Mouse (Mus musculus) limb, embryonic 13.5 days (tissue): ENCODE measurements around the gene Dbp. TPM values are rescaled to one million over a fixed set of nuclear protein-coding genes. Genes with fewer than 3 reads are reported as not detected.

Experiments
- ATAC-seq: fragments of 200-750 bp; cut with Nextera tagmentation; 2 replicates; pipeline ENCODE4 v1.8.0; 2017; ENCODE audit warnings: low read depth, moderate number of reproducible peaks, moderate TSS enrichment; ENCODE audit not compliant: low FRiP score
- H3K27ac ChIP-seq: fragments of 300-500 bp; sonication (generic); 2 replicates; pipeline ENCODE4 v1.5.1; 2015; ENCODE audit warnings: inconsistent platforms, mild to moderate bottlenecking, moderate library complexity
- H3K27me3 ChIP-seq: fragments of 300-500 bp; sonication (generic); 2 replicates; pipeline ENCODE4 v1.6.1; 2015; ENCODE audit warnings: mild to moderate bottlenecking, inconsistent platforms
- H3K36me3 ChIP-seq: fragments of 300-500 bp; sonication (generic); 2 replicates; pipeline ENCODE4 v1.6.1; 2015; ENCODE audit warnings: inconsistent platforms, mild to moderate bottlenecking, moderate library complexity
- H3K4me1 ChIP-seq: fragments of 300-500 bp; sonication (generic); 2 replicates; pipeline ENCODE4 v1.6.1; 2015; ENCODE audit warnings: inconsistent platforms
- H3K4me2 ChIP-seq: fragments of 300-500 bp; sonication (generic); replicated peaks from 2 replicates; pipeline ENCODE4 v1.6.1; 2015; ENCODE audit warnings: inconsistent platforms, mild to moderate bottlenecking, moderate library complexity
- H3K4me3 ChIP-seq: fragments of 300-500 bp; sonication (generic); 2 replicates; pipeline ENCODE4 v1.5.1; 2015; ENCODE audit warnings: moderate library complexity, mild to moderate bottlenecking, inconsistent platforms
- H3K9ac ChIP-seq: fragments of 300-500 bp; sonication (generic); 2 replicates; pipeline ENCODE4 v1.6.1; 2015; ENCODE audit warnings: mild to moderate bottlenecking, inconsistent platforms
- H3K9me3 ChIP-seq: fragments of 300-500 bp; sonication (generic); 2 replicates; pipeline ENCODE4 v1.6.1; 2016; ENCODE audit warnings: inconsistent platforms
- WGBS: fragments of 180-500 bp; shearing (Covaris S2); methylation state at CpG from one replicate; pipeline ENCODE4 v1.1.7; 2015; 5-methylcytosine and 5-hydroxymethylcytosine counted together
- polyA plus RNA-seq: library from polyadenylated mRNA; unstranded; fragments of >200 nt; fragmentation: Nextera tagmentation; extraction: Ambion mirVana; gene quantifications from 2 replicates; pipeline ENCODE4 v1.2.1, GENCODE M21; 2015

The Dbp gene
- polyA plus RNA-seq, 1 experiment from 2014 or later, result 4.5 TPM

- Histone ChIP-seq H3K36me3 (peaks cover 46% of the 10 kb centered on the region), H3K27ac (peak within 1 kb of the TSS; percentile 52; the same call in 1 of the 2 replicates), H3K9ac (peak within 1 kb of the TSS; percentile 78), H3K4me3 (peak within 1 kb of the TSS; percentile 94), H3K9me3 (no peaks in the 10 kb centered on the region), H3K27me3 (no peaks in the 10 kb centered on the region), H3K4me1 (peaks cover 44% of the 10 kb centered on the region), H3K4me2 (peak within 1 kb of the TSS; percentile 94)
- 7% methylated on average over 34 of the region's 34 CpGs for WGBS
- ATAC-seq, result peak; percentile 92
Measured at GRCm38 (mm10) chr7:45715090-45715708, 10.3 kb downstream of the Dbp start, which contains the start of gene Rpl18. Gene Rpl18 (plus strand): TSS chr7:45715457.

- peak overlapping the region; percentile 94 for H3K4me3 ChIP-seq
Measured at GRCm38 (mm10) chr7:45715741-45716459, 11.0 kb downstream of the Dbp start.

GRCm38 (mm10) chr7:45716460-45716857 is 11.6 kb downstream of the Dbp start:
- Histone ChIP-seq H3K9me3 (no peaks in the 10 kb centered on the region), H3K27ac (no peak overlapping the region), H3K27me3 (no peaks in the 10 kb centered on the region), H3K9ac (peak overlapping the region; percentile 84; the same call in 1 of the 2 replicates), H3K4me2 (peak overlapping the region; percentile 94), H3K4me3 (peak overlapping the region; percentile 94), H3K36me3 (peaks cover 46% of the 10 kb centered on the region), H3K4me1 (peaks cover 52% of the 10 kb centered on the region)
- ATAC-seq, result no peak
- 89% methylated on average over 3 of the region's 3 CpGs for WGBS

More at GRCm38 (mm10) chr7:45715741-45716459, 11.0 kb downstream of the Dbp start:
- Histone ChIP-seq H3K4me2 (peak overlapping the region; percentile 94), H3K9ac (peak overlapping the region; percentile 19; the same call in 1 of the 2 replicates), H3K4me1 (peaks cover 49% of the 10 kb centered on the region), H3K36me3 (peaks cover 46% of the 10 kb centered on the region), H3K9me3 (no peaks in the 10 kb centered on the region), H3K27ac (peak overlapping the region; percentile 52; the same call in 1 of the 2 replicates), H3K27me3 (no peaks in the 10 kb centered on the region)
- ATAC-seq, result no peak
- WGBS, result 82% methylated on average over 19 of the region's 19 CpGs

- Histone ChIP-seq H3K4me1 (peaks cover 52% of the 10 kb centered on the region), H3K4me3 (peak overlapping the region; percentile 94), H3K4me2 (peak overlapping the region; percentile 94), H3K27ac (peak overlapping the region; percentile 83), H3K9me3 (no peaks in the 10 kb centered on the region), H3K36me3 (peaks cover 46% of the 10 kb centered on the region), H3K27me3 (no peaks in the 10 kb centered on the region), H3K9ac (peak overlapping the region; percentile 84)
- peak; percentile 42; the same call in 1 of the 2 replicates for ATAC-seq
- 11% methylated on average over 31 of the region's 31 CpGs for WGBS
Measured at GRCm38 (mm10) chr7:45716952-45717917, 12.3 kb downstream of the Dbp start.

GRCm38 (mm10) chr7:45717918-45718297 is 13.0 kb downstream of the Dbp start, which contains the start of gene Sphk2:
Gene Sphk2 (minus strand): TSS chr7:45718002.
- no peaks in the 10 kb centered on the region for H3K9me3 ChIP-seq
- H3K4me2 ChIP-seq, result peak within 1 kb of the TSS; percentile 94
- under 1% methylated on average over 41 of the region's 41 CpGs for whole genome bisulfite sequencing
- peak within 1 kb of the TSS; percentile 93 for H3K27ac ChIP-seq
- ATAC-seq, result peak; percentile 75
- no peaks in the 10 kb centered on the region for H3K27me3 ChIP-seq
- H3K36me3 ChIP-seq, result peaks cover 46% of the 10 kb centered on the region
- peak within 1 kb of the TSS; percentile 99 for H3K9ac ChIP-seq
- peaks cover 52% of the 10 kb centered on the region for H3K4me1 ChIP-seq
- H3K4me3 ChIP-seq, result peak within 1 kb of the TSS; percentile 94

- no peak for ATAC-seq
- peak overlapping the region; percentile 93 for H3K27ac ChIP-seq
- peaks cover 52% of the 10 kb centered on the region for H3K4me1 ChIP-seq
- H3K36me3 ChIP-seq, result peaks cover 46% of the 10 kb centered on the region
- H3K9me3 ChIP-seq, result no peaks in the 10 kb centered on the region
- H3K4me3 ChIP-seq, result peak overlapping the region; percentile 94
- peak overlapping the region; percentile 99 for H3K9ac ChIP-seq
- under 1% methylated on average over 20 of the region's 20 CpGs for WGBS
- no peaks in the 10 kb centered on the region for H3K27me3 ChIP-seq
- peak overlapping the region; percentile 87 for H3K4me2 ChIP-seq
Measured at GRCm38 (mm10) chr7:45718331-45718730, 13.4 kb downstream of the Dbp start.

GRCm38 (mm10) chr7:45719180-45719579 is 14.3 kb downstream of the Dbp start:
- no peak for ATAC-seq
- H3K4me2 ChIP-seq, result peak overlapping the region; percentile 87
- peaks cover 52% of the 10 kb centered on the region for H3K36me3 ChIP-seq
- no peaks in the 10 kb centered on the region for H3K27me3 ChIP-seq
- peak overlapping the region; percentile 94 for H3K4me3 ChIP-seq
- H3K4me1 ChIP-seq, result peaks cover 49% of the 10 kb centered on the region
- H3K9me3 ChIP-seq, result no peaks in the 10 kb centered on the region
- H3K27ac ChIP-seq, result no peak overlapping the region
- 77% methylated on average over 10 of the region's 10 CpGs for WGBS
- peak overlapping the region; percentile 99 for H3K9ac ChIP-seq

GRCm38 (mm10) chr7:45719738-45720412 is 15.0 kb downstream of the Dbp start:
- 88% methylated on average over 16 of the region's 16 CpGs for WGBS
- peak overlapping the region; percentile 99; the same call in 1 of the 2 replicates for H3K9ac ChIP-seq

GRCm38 (mm10) chr7:45720413-45721233 is 15.7 kb downstream of the Dbp start, which contains the start of gene Fam83e:
Gene Fam83e (plus strand): TSS chr7:45721212.
- 80% methylated on average over 14 of the region's 14 CpGs for WGBS
- Histone ChIP-seq H3K9ac (peak within 1 kb of the TSS; percentile 99; the same call in 1 of the 2 replicates), H3K27me3 (no peaks in the 10 kb centered on the region), H3K4me2 (peak within 1 kb of the TSS; percentile 87; the same call in 1 of the 2 replicates), H3K9me3 (no peaks in the 10 kb centered on the region), H3K4me3 (no peak within 1 kb of the TSS), H3K4me1 (peaks cover 40% of the 10 kb centered on the region), H3K27ac (no peak within 1 kb of the TSS; the same call in 1 of the 2 replicates), H3K36me3 (peaks cover 66% of the 10 kb centered on the region)
- no peak for ATAC-seq

More at GRCm38 (mm10) chr7:45719738-45720412, 15.0 kb downstream of the Dbp start:
- Histone ChIP-seq H3K4me1 (peaks cover 43% of the 10 kb centered on the region), H3K4me2 (peak overlapping the region; percentile 87), H3K27me3 (no peaks in the 10 kb centered on the region), H3K27ac (no peak overlapping the region), H3K36me3 (peaks cover 59% of the 10 kb centered on the region), H3K4me3 (peak overlapping the region; percentile 94; the same call in 1 of the 2 replicates), H3K9me3 (no peaks in the 10 kb centered on the region)
- ATAC-seq, result no peak

- Histone ChIP-seq H3K4me1 (peaks cover 34% of the 10 kb centered on the region), H3K4me2 (no peak overlapping the region), H3K4me3 (no peak overlapping the region), H3K9me3 (no peaks in the 10 kb centered on the region), H3K36me3 (peaks cover 72% of the 10 kb centered on the region), H3K9ac (no peak overlapping the region; the same call in 1 of the 2 replicates), H3K27me3 (no peaks in the 10 kb centered on the region), H3K27ac (no peak overlapping the region; the same call in 1 of the 2 replicates)
- 85% methylated on average over 7 of the region's 7 CpGs for WGBS
- no peak for ATAC-seq
Measured at GRCm38 (mm10) chr7:45721234-45721571, 16.3 kb downstream of the Dbp start.
